In genomic region chr5:113170064-113170754, GRCm38 (mm10) we compare ENCODE assay signal across 15 mouse cellular contexts. TPM values are rescaled to one million over a fixed set of nuclear protein-coding genes. Genes with fewer than 3 reads are reported as not detected.
DNase-seq lines count a peak whose midpoint lies in the region; ATAC-seq and TF ChIP-seq lines count a peak whose summit lies in the region.
"Had no signal": no experiment of that assay in that cellular context is flagged by ENCODE, and none has a peak within 500 bp of the region (broad histone marks: within the 10 kb centered on the region; RNA-seq: fewer than 3 reads in every experiment).

No protein-coding gene starts in this region.

- no peaks in the 10 kb centered on the region for H3K9me3 ChIP-seq in intestine, embryonic 16.5 days (ENCODE audit: control insufficient read depth, low read length)
- H3K9me3 ChIP-seq: limb, embryonic 12.5 days had no signal

- H3K4me2 ChIP-seq in intestine, embryonic 16.5 days (ENCODE audit: low read depth, low read length) = no peak overlapping the region
- H3K4me2 ChIP-seq: limb, embryonic 12.5 days had no signal

- no peaks in the 10 kb centered on the region for H3K4me1 ChIP-seq in kidney, adult 2 months (ENCODE audit: control insufficient read depth, insufficient read depth, low read length)
- peaks cover 12% of the 10 kb centered on the region for H3K4me1 ChIP-seq in testis, adult 2 months (ENCODE audit: control insufficient read depth, insufficient read depth, low read length)
- peaks cover 15% of the 10 kb centered on the region; the same call in 1 of the 2 replicates for H3K4me1 ChIP-seq in intestine, embryonic 16.5 days (ENCODE audit: control insufficient read depth, insufficient read depth, low read length)

- whole genome bisulfite sequencing in kidney, adult 2 months = 87% methylated on average over 11 of the region's 11 CpGs
- WGBS in intestine, embryonic 16.5 days = 83% methylated on average over 11 of the region's 11 CpGs

- no peak for TF ChIP-seq POLR2A in kidney, adult 2 months (IDR thresholded peaks at IDR 0.05; ENCODE audit: low read depth, low read length)
- no peak for TF ChIP-seq POLR2A in testis, adult 2 months (IDR thresholded peaks at IDR 0.05; ENCODE audit: control insufficient read depth, low read depth, low read length)

- peak; percentile 55 for TF ChIP-seq CTCF in kidney, adult 2 months (conservative IDR thresholded peaks at IDR 0.05; ENCODE audit: insufficient read depth, insufficient read length, low read depth, low read length)
- peak; percentile 52 for TF ChIP-seq CTCF in testis, adult 2 months (IDR thresholded peaks at IDR 0.05; ENCODE audit: control insufficient read depth, insufficient read depth, insufficient replicate concordance, low read depth, low read length)

- H3K9ac ChIP-seq in intestine, embryonic 16.5 days (ENCODE audit: low read depth, low read length) = no peak overlapping the region
- H3K9ac ChIP-seq: limb, embryonic 12.5 days had no signal

- ATAC-seq in intestine, embryonic 16.5 days = peak; percentile 22

- DNase-seq in kidney, adult 2 months = peak; percentile 44
- no peak for DNase-seq in kidney, adult 9 months
- no peak for DNase-seq in testis, postnatal 14 days (ENCODE audit: low spot score)
- DNase-seq in thymus, postnatal 36 days = peak; percentile 33 to 35
- DNase-seq in embryo, embryonic 10.5 days (ENCODE audit: low spot score) = no peak
- no peak for DNase-seq in neural tube, embryonic 10.5 days (ENCODE audit: extremely low spot score, low spot score)
- DNase-seq: adrenal gland, postnatal 14 days; cerebellum, postnatal 36 days; heart, postnatal 4 days; midbrain, embryonic 14.5 days had no signal

- H3K27ac ChIP-seq in kidney, adult 2 months (ENCODE audit: insufficient read depth, low read depth, low read length) = no peak overlapping the region
- no peak overlapping the region for H3K27ac ChIP-seq in testis, adult 2 months (ENCODE audit: control insufficient read depth, insufficient read depth, low read depth, low read length)
- H3K27ac ChIP-seq in intestine, embryonic 16.5 days (ENCODE audit: low read length) = peak overlapping the region; percentile 81
- H3K27ac ChIP-seq: limb, embryonic 12.5 days had no signal

- H3K27me3 ChIP-seq in kidney, adult 2 months (replicated peaks; ENCODE audit: control insufficient read depth, insufficient read depth, low read length) = no peaks in the 10 kb centered on the region
- no peaks in the 10 kb centered on the region for H3K27me3 ChIP-seq in testis, adult 2 months (ENCODE audit: control insufficient read depth, insufficient read depth, low read length)
- no peaks in the 10 kb centered on the region for H3K27me3 ChIP-seq in intestine, embryonic 16.5 days (replicated peaks; ENCODE audit: control insufficient read depth, insufficient read depth, low read length)

- H3K36me3 ChIP-seq in kidney, adult 2 months (ENCODE audit: control insufficient read depth, insufficient read depth, low read length) = no peaks in the 10 kb centered on the region
- no peaks in the 10 kb centered on the region for H3K36me3 ChIP-seq in testis, adult 2 months (ENCODE audit: control insufficient read depth, insufficient read depth, low read length)
- no peaks in the 10 kb centered on the region for H3K36me3 ChIP-seq in intestine, embryonic 16.5 days (ENCODE audit: control insufficient read depth, insufficient read depth, low read length)
- H3K36me3 ChIP-seq: G1E; limb, embryonic 12.5 days had no signal

- no peak overlapping the region for H3K4me3 ChIP-seq in kidney, adult 2 months (ENCODE audit: insufficient read depth, low read depth, low read length)
- H3K4me3 ChIP-seq in testis, adult 2 months (ENCODE audit: control insufficient read depth, low read depth, low read length) = no peak overlapping the region
- no peak overlapping the region for H3K4me3 ChIP-seq in intestine, embryonic 16.5 days (ENCODE audit: low read length)
- H3K4me3 ChIP-seq: limb, embryonic 12.5 days had no signal

RNA-seq across cellular contexts. Expression of gene 2900026A02Rik, which starts 50.8 kb away (rescaled TPM):
- 14.3 and 15.0 TPM in 2 replicates for polyA plus RNA-seq in kidney, adult 2 months (2012; rRNA removed)
- polyA plus RNA-seq in testis, adult 2 months (2012; rRNA removed) = 2.1 and 2.2 TPM in 2 replicates
- 8.3 and 9.5 TPM in 2 replicates for polyA plus RNA-seq in intestine, embryonic 16.5 days (2015; fragmentation: Nextera tagmentation; extraction: Ambion mirVana)
- polyA plus RNA-seq: G1E had no signal

RNA-seq across cellular contexts. Expression of gene Tmem211, which starts 56.5 kb away (rescaled TPM):
- polyA plus RNA-seq in kidney, adult 2 months (2012; rRNA removed) = not detected in 2 replicates
- not detected in 2 replicates for polyA plus RNA-seq in testis, adult 2 months (2012; rRNA removed)
- polyA plus RNA-seq in intestine, embryonic 16.5 days (2015; fragmentation: Nextera tagmentation; extraction: Ambion mirVana) = 0.13 and 0.28 TPM in 2 replicates
- polyA plus RNA-seq: G1E; gonadal fat pad, adult 2 months; limb, embryonic 12.5 days; midbrain, embryonic 14.5 days had no signal

Comparison
In these comparisons a context has a peak if more than half of its experiments do, and no peak if none do; other contexts are left out.
1. DNase-seq: peak in kidney, adult 2 months (single experiment) and thymus, postnatal 36 days (2 of 2); none in kidney, adult 9 months (single experiment), testis, postnatal 14 days (single experiment), embryo, embryonic 10.5 days (single experiment) and neural tube, embryonic 10.5 days (single experiment).